Comparison of ENCODE assay signal across 9 mouse cellular contexts in the genomic region with DNA sequence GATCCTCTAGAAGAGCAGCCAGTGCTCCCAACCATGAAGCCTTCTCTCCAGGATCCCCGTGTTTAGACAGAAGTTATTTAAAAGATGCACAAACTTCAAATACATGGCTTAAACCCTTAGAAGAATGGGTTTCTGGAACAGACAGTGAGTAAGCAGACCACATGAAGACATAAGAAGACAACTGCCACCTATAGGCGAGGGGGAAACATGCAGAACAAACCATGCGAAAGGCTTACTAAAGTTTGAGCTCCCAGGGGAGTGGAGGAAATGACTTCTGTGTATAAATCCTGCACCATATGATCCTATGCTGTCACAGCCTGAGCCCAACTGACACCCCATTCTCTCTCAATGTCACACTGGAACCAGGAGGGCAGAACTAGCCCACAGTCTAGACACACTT.
DNase-seq lines count a peak whose midpoint lies in the region; ATAC-seq and TF ChIP-seq lines count a peak whose summit lies in the region.
"Had no signal": no experiment of that assay in that cellular context is flagged by ENCODE, and none has a peak within 500 bp of the region (broad histone marks: within the 10 kb centered on the region; RNA-seq: fewer than 3 reads in every experiment).

No protein-coding gene starts in this region.

- no peak overlapping the region for H3K27ac ChIP-seq in forebrain, postnatal 0 days (ENCODE audit: low read depth, low read length)
- no peak overlapping the region for H3K27ac ChIP-seq in forebrain, embryonic 15.5 days (replicated peaks)
- H3K27ac ChIP-seq in spleen, adult 2 months (ENCODE audit: insufficient read depth, low read length), result no peak overlapping the region

- no peak overlapping the region for H3K4me2 ChIP-seq in forebrain, postnatal 0 days (ENCODE audit: low read depth)
- H3K4me2 ChIP-seq in forebrain, embryonic 15.5 days (replicated peaks), result no peak overlapping the region

- no peaks in the 10 kb centered on the region for H3K36me3 ChIP-seq in forebrain, postnatal 0 days (ENCODE audit: insufficient read depth)
- H3K36me3 ChIP-seq in forebrain, embryonic 15.5 days, result no peaks in the 10 kb centered on the region
- no peaks in the 10 kb centered on the region for H3K36me3 ChIP-seq in spleen, adult 2 months (ENCODE audit: control insufficient read depth, insufficient read depth, low read length)

- TF ChIP-seq CTCF in forebrain, postnatal 0 days (IDR thresholded peaks at IDR 0.05; ENCODE audit: low read depth), result peak; percentile 48
- no peak for TF ChIP-seq CTCF in spleen, adult 2 months (IDR thresholded peaks at IDR 0.05; ENCODE audit: extremely low read depth, insufficient read depth, insufficient read length, insufficient replicate concordance)

- no peaks in the 10 kb centered on the region for H3K4me1 ChIP-seq in forebrain, postnatal 0 days (ENCODE audit: insufficient read depth)
- peaks cover 12% of the 10 kb centered on the region for H3K4me1 ChIP-seq in forebrain, embryonic 15.5 days
- 0 out of 2 replicates have a peak, but pooled peaks cover 3% of the 10 kb centered on the region for H3K4me1 ChIP-seq in spleen, adult 2 months (ENCODE audit: control insufficient read depth, insufficient read depth, insufficient read length)

- no peak for TF ChIP-seq POLR2A in spleen, adult 2 months (IDR thresholded peaks at IDR 0.05; ENCODE audit: low read depth, low read length)

- WGBS in forebrain, postnatal 0 days, result 55% methylated on average over 3 of the region's 3 CpGs
- WGBS in forebrain, embryonic 15.5 days, result 62% methylated on average over 3 of the region's 3 CpGs
- WGBS in spleen, adult 2 months, result 45% methylated on average over 3 of the region's 3 CpGs

- DNase-seq in forebrain, postnatal 0 days, result no peak
- peak; percentile 3 to 15 for DNase-seq in spleen, adult 2 months (ENCODE audit: low read depth in 1 of 2, low spot score in 2 of 2)
- DNase-seq in spleen, postnatal 14 days (ENCODE audit: low spot score in 2 of 2), result no peak
- peak; percentile 35 to 51 for DNase-seq in kidney, postnatal 36 days
- DNase-seq in thymus, postnatal 25 days, result peak; percentile 32
- no peak for DNase-seq in yolk sac, embryonic 10.5 days (ENCODE audit: low spot score)
- DNase-seq in testis, postnatal 10 days (ENCODE audit: low spot score), result no peak

- no peak overlapping the region for H3K9ac ChIP-seq in forebrain, postnatal 0 days
- no peak overlapping the region for H3K9ac ChIP-seq in forebrain, embryonic 15.5 days (replicated peaks)

- H3K27me3 ChIP-seq in forebrain, postnatal 0 days (ENCODE audit: insufficient read depth, low read length), result no peaks in the 10 kb centered on the region
- no peaks in the 10 kb centered on the region for H3K27me3 ChIP-seq in forebrain, embryonic 15.5 days
- H3K27me3 ChIP-seq in spleen, adult 2 months (ENCODE audit: control insufficient read depth, insufficient read depth, low read length), result no peaks in the 10 kb centered on the region

- no peak for ATAC-seq in forebrain, postnatal 0 days
- no peak for ATAC-seq in forebrain, embryonic 15.5 days (replicated peaks)

- no peaks in the 10 kb centered on the region for H3K9me3 ChIP-seq in forebrain, postnatal 0 days (ENCODE audit: low read length)
- no peaks in the 10 kb centered on the region for H3K9me3 ChIP-seq in forebrain, embryonic 15.5 days

- no peak overlapping the region for H3K4me3 ChIP-seq in forebrain, postnatal 0 days (ENCODE audit: low read depth, low read length)
- H3K4me3 ChIP-seq in forebrain, embryonic 15.5 days, result no peak overlapping the region
- no peak overlapping the region for H3K4me3 ChIP-seq in spleen, adult 2 months (ENCODE audit: extremely low read depth, insufficient read depth, insufficient read length)
- H3K4me3 ChIP-seq: erythroblast, embryonic 14.5 days had no signal

Comparison
In these comparisons a context has a peak if more than half of its experiments do, and no peak if none do; other contexts are left out.
1. DNase-seq: peak in spleen, adult 2 months (2 of 2), kidney, postnatal 36 days (2 of 2) and thymus, postnatal 25 days (single experiment); none in forebrain, postnatal 0 days (single experiment), spleen, postnatal 14 days (0 of 2), yolk sac, embryonic 10.5 days (single experiment) and testis, postnatal 10 days (single experiment).